Mouse (Mus musculus) embryonic facial prominence, embryonic 15.5 days (tissue): ENCODE results near the gene Nicn1. TPM values are rescaled to one million over a fixed set of nuclear protein-coding genes. Genes with fewer than 3 reads are reported as not detected.
"Not testable (repeated sequence)": the region's sequence is repeated elsewhere in the genome, so short reads cannot be mapped to it uniquely, and the experiment has no call there.

Source experiments
- ATAC-seq: fragments of 200-750 bp; cut with Nextera tagmentation; 2 replicates; pipeline ENCODE4 v1.8.0; 2017; ENCODE audit warnings: low read depth, moderate TSS enrichment; ENCODE audit not compliant: insufficient number of reproducible peaks, low FRiP score, low TSS enrichment
- H3K27ac ChIP-seq: fragments of 300-500 bp; sonication (generic); replicated peaks from 2 replicates; pipeline ENCODE4 v1.5.1; 2015; ENCODE audit warnings: mild to moderate bottlenecking, inconsistent platforms
- H3K27me3 ChIP-seq: fragments of 300-500 bp; sonication (generic); 2 replicates; pipeline ENCODE4 v1.6.1; 2015; ENCODE audit warnings: inconsistent platforms
- H3K36me3 ChIP-seq: fragments of 300-500 bp; sonication (generic); 2 replicates; pipeline ENCODE4 v1.6.1; 2015; ENCODE audit warnings: mild to moderate bottlenecking, inconsistent platforms
- H3K4me1 ChIP-seq: fragments of 300-500 bp; sonication (generic); 2 replicates; pipeline ENCODE4 v1.6.1; 2015; ENCODE audit warnings: inconsistent platforms
- H3K4me2 ChIP-seq: fragments of 300-500 bp; sonication (generic); replicated peaks from 2 replicates; pipeline ENCODE4 v1.6.1; 2015; ENCODE audit warnings: mild to moderate bottlenecking, inconsistent platforms
- H3K4me3 ChIP-seq: fragments of 300-500 bp; sonication (generic); replicated peaks from 2 replicates; pipeline ENCODE4 v1.5.1; 2015; ENCODE audit warnings: mild to moderate bottlenecking, inconsistent platforms
- H3K9ac ChIP-seq: fragments of 300-500 bp; sonication (generic); 2 replicates; pipeline ENCODE4 v1.6.1; 2015; ENCODE audit warnings: inconsistent platforms
- H3K9me3 ChIP-seq: fragments of 300-500 bp; sonication (generic); replicated peaks from 2 replicates; pipeline ENCODE4 v1.6.1; 2016; ENCODE audit warnings: inconsistent platforms
- WGBS: fragments of 180-500 bp; shearing (Covaris S2); methylation state at CpG from one replicate; pipeline ENCODE4 v1.1.7; 2015; 5-methylcytosine and 5-hydroxymethylcytosine counted together
- polyA plus RNA-seq: library from polyadenylated mRNA; unstranded; fragments of >200 nt; fragmentation: Nextera tagmentation; extraction: Ambion mirVana; gene quantifications from 2 replicates; pipeline ENCODE4 v1.2.1, GENCODE M21; 2015

The Nicn1 gene
- polyA plus RNA-seq, 1 experiment from 2014 or later = 41.7 TPM

DNA sequence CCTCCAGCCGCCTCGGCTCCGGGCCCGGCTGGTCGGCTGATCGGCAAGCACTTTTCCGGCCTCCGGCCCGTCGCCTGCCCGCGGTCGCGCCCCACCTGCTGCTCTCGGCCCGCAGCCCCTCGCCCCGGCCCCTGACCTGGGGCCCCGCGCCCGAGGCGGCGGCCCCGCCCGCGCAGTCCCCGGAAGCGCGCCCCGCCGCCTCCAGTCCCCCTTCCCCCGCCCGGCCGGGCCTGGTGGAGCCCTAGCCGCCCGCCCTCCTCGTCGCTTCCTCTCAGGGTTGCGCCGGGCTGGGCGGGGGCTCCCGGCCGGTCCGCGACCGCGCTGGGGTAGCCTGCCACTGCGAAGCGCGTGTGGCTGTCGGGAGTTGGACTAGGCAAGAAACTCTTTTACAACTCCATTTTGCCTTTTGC, 16.3 kb downstream of the Nicn1 start:
- no peaks in the 10 kb centered on the region for H3K27me3 ChIP-seq
- under 1% methylated on average over 50 of the region's 51 CpGs for WGBS
- H3K36me3 ChIP-seq = peaks cover 18% of the 10 kb centered on the region
- H3K9me3 ChIP-seq = no peaks in the 10 kb centered on the region
- H3K4me2 ChIP-seq = peak overlapping the region; percentile 72
- peak; percentile 84 for ATAC-seq
- H3K4me3 ChIP-seq = peak overlapping the region; percentile 96
- H3K27ac ChIP-seq = peak overlapping the region; percentile 100
- peak overlapping the region; percentile 97 for H3K9ac ChIP-seq
- H3K4me1 ChIP-seq = peaks cover 35% of the 10 kb centered on the region

DNA sequence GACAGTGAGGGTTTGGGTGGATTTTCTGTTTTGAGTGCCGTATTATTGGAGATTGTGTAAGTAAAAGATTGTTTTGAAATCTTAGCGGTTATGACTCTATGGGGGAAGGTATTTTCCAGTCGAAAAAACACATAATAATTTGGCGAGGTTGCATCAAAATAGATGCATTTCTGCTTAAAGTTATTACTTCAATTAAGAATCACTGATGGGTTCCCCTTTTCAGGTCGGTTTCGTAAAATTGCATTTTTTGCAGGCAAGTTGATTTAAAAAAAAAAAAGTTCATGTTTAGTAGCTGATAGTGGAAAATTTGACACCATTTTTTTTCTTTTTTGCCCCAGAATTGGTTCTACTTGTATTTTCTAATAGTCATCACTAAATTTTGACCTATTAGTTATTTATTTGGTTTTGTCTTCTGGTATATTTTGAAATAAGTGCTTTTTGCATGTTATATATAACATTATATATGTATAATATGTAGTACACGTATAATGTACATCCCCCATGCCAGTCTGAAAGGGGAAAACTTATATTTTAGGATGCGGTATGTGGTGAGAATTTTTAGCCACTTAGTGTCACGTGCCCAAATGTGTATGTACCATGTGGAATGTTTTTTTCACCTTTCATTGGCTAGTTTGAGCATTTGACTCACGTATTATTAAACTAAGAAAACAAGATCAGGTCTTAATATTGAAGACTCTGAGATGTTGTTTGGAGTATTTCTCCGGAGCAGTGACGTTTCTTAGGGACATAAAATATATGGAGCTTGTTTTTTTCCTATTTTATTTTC, 17.0 kb downstream of the Nicn1 start:
- H3K4me3 ChIP-seq = peak overlapping the region; percentile 96
- H3K4me1 ChIP-seq = peaks cover 40% of the 10 kb centered on the region
- peaks cover 16% of the 10 kb centered on the region for H3K36me3 ChIP-seq
- peak overlapping the region; percentile 100 for H3K27ac ChIP-seq
- 11% methylated on average over 12 of the region's 12 CpGs for WGBS
- H3K9me3 ChIP-seq = no peaks in the 10 kb centered on the region
- no peaks in the 10 kb centered on the region for H3K27me3 ChIP-seq
- H3K9ac ChIP-seq = peak overlapping the region; percentile 97
- H3K4me2 ChIP-seq = peak overlapping the region; percentile 72
- ATAC-seq = no peak

- 46% methylated on average over 2 of the region's 2 CpGs for WGBS
- Histone ChIP-seq H3K27me3 (no peaks in the 10 kb centered on the region), H3K4me2 (peak overlapping the region; percentile 72), H3K27ac (no peak overlapping the region), H3K36me3 (peaks cover 7% of the 10 kb centered on the region), H3K9ac (peak overlapping the region; percentile 6; the same call in 1 of the 2 replicates), H3K4me3 (peak overlapping the region; percentile 96), H3K4me1 (peaks cover 40% of the 10 kb centered on the region), H3K9me3 (no peaks in the 10 kb centered on the region)
- ATAC-seq = no peak
Observed at GRCm38 (mm10) chr9:108308141-108308540, 17.9 kb downstream of the Nicn1 start.

DNA sequence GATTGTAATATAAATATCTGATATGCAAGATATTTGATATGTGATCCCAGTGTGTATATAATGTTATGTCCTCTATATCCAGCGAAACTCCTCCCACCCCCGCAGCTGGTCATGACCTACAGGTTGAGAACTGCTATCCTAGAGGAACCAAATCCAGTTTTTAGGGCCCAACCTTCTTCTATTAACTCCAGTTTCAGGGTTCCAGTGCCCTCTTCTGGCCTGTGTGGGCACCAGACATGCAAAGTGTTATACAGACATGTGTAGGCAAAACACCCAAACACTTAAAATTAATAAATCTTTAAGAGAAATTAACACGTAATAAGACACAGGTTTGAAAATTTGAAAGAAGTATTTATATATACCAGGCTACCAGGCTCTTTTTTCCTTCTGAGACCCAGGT, 27.3 kb downstream of the Nicn1 start:
- Histone ChIP-seq H3K4me1 (no peaks in the 10 kb centered on the region), H3K4me3 (no peak overlapping the region), H3K36me3 (peaks cover 15% of the 10 kb centered on the region), H3K9me3 (no peaks in the 10 kb centered on the region), H3K27me3 (no peaks in the 10 kb centered on the region), H3K27ac (no peak overlapping the region), H3K4me2 (no peak overlapping the region), H3K9ac (no peak overlapping the region)
- ATAC-seq = no peak
- 94% methylated on average over 3 of the region's 3 CpGs for WGBS

DNA sequence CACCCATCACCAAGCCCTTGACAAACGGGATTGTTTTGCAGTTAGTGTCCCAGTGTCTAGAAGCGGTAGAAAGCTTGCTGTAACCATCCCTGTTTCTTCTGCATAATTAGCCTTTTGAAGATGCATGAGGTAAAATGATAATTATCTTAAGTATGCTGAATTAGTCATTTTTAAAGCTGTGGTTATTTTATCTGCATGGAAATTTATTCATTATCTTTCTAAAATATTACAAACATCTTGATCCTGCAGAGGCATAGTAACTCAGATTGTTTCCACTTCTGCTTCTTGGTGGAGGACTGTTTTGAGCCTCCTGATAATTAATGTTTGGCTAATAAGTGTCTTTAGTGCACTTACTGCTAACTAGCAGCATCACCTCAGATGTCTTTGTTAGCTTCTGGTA, 28.2 kb downstream of the Nicn1 start:
- Histone ChIP-seq H3K9me3 (no peaks in the 10 kb centered on the region), H3K9ac (no peak overlapping the region), H3K27ac (no peak overlapping the region), H3K4me3 (no peak overlapping the region), H3K4me2 (no peak overlapping the region), H3K36me3 (peaks cover 15% of the 10 kb centered on the region), H3K27me3 (no peaks in the 10 kb centered on the region), H3K4me1 (no peaks in the 10 kb centered on the region)
- no peak for ATAC-seq
- WGBS = 68% methylated on average over 2 of the region's 2 CpGs

- not testable (repeated sequence) for H3K4me2 ChIP-seq, H3K27ac ChIP-seq, H3K4me1 ChIP-seq, H3K9ac ChIP-seq, H3K27me3 ChIP-seq, ATAC-seq, H3K9me3 ChIP-seq, H3K36me3 ChIP-seq, H3K4me3 ChIP-seq
- WGBS = 81% methylated on average over 7 of the region's 7 CpGs
Observed at GRCm38 (mm10) chr9:108322054-108322453, 31.8 kb downstream of the Nicn1 start.

DNA sequence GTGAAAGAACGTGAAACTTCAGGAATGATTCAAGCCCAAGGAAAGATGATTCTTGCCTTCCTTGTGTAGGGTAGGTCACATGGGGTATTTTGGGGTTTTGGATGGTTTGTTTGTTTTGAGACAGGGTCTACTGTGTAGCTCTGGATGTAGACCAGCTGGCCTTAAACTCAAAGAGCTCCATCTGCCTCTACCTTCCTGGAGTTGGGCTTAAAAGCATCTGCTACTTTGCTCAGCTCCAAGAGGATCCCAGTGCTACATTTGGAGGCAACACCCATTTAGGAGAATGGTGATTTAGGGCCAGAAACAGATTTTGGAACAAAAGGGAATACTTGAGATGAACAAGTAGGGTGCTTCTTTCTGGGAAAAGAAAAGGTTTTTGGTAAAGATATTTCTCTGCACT, 34.6 kb downstream of the Nicn1 start:
- 92% methylated on average over 1 of the region's 1 CpGs for WGBS
- Histone ChIP-seq H3K4me1 (no peaks in the 10 kb centered on the region), H3K9me3 (no peaks in the 10 kb centered on the region), H3K4me3 (no peak overlapping the region), H3K27me3 (no peaks in the 10 kb centered on the region), H3K9ac (no peak overlapping the region), H3K36me3 (peaks cover 29% of the 10 kb centered on the region), H3K27ac (no peak overlapping the region), H3K4me2 (no peak overlapping the region)
- no peak for ATAC-seq

DNA sequence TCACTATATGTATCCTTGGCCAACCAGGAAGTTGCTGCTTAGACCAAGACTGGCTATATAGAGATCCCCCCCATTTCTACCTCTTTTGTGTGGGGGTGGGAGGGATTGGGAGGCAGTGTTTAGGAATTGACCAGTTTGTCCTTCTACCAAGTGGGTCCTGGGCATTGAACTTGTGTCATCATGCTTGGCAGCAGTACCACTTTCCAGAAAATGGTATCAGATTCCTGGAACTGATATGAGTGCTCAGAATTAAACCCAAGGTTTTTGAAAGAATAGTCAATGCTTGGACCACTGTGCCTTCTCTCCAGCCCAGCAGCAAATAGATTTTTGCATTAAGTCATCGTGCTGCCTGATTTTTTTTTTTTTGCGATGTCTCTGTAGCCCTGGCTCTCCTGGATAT, 35.6 kb downstream of the Nicn1 start:
- H3K4me2 ChIP-seq = no peak overlapping the region
- WGBS = 93% methylated on average over 2 of the region's 2 CpGs
- no peak overlapping the region for H3K27ac ChIP-seq
- peaks cover 34% of the 10 kb centered on the region for H3K36me3 ChIP-seq
- H3K27me3 ChIP-seq = no peaks in the 10 kb centered on the region
- no peak overlapping the region for H3K9ac ChIP-seq
- no peaks in the 10 kb centered on the region for H3K4me1 ChIP-seq
- H3K4me3 ChIP-seq = no peak overlapping the region
- H3K9me3 ChIP-seq = no peaks in the 10 kb centered on the region
- no peak for ATAC-seq

DNA sequence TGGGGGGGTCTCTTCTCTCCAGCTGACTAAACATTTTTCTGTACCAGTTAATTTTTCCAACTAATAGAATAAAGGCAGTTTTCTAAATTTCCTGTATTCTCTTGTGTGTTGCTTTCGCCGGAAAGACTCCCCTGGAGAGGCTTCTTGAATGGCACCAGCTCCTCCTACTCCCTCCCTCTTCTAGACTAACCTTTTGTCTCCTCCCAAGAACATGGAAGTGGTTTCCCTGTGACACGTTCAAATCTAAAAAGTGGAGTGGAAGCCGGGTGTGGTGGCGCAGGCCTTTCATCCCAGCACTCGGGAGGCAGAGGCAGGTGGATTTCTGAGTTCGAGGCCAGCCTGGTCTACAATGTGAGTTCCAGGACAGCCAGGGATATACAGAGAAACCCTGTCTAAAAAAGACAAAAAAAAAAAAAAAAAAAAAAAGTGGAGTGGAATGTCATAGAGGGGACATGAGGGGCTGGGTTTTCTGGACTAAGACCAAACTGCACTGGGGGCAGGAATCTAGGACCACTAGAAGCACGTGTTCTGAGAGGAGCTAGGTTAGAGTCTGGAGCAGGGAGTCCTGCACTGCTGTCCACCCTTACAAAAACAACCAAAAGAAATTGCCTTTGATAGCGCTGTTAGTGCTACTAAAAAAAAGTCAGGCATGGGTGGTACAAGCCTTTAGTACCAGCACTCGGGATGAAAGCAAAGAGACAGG, 47.8 kb downstream of the Nicn1 start:
- H3K9me3 ChIP-seq = no peaks in the 10 kb centered on the region
- peak overlapping the region; percentile 71; the same call in 1 of the 2 replicates for H3K4me3 ChIP-seq

GRCm38 (mm10) chr9:108338551-108338885, 48.3 kb downstream of the Nicn1 start:
- Histone ChIP-seq H3K4me2 (peak overlapping the region; percentile 77), H3K27ac (peak overlapping the region; percentile 98), H3K36me3 (peaks cover 31% of the 10 kb centered on the region), H3K4me3 (peak overlapping the region; percentile 71), H3K27me3 (no peaks in the 10 kb centered on the region), H3K9me3 (no peaks in the 10 kb centered on the region), H3K9ac (0 out of 2 replicates have a peak overlapping the region, but pooled peaks have one; percentile 80), H3K4me1 (peaks cover 36% of the 10 kb centered on the region)
- ATAC-seq = no peak
- WGBS = 17% methylated on average over 6 of the region's 6 CpGs

More for the DNA sequence above, 47.8 kb downstream of the Nicn1 start:
- no peaks in the 10 kb centered on the region for H3K27me3 ChIP-seq
- no peak for ATAC-seq
- peak overlapping the region; percentile 98 for H3K27ac ChIP-seq
- no peak overlapping the region for H3K9ac ChIP-seq
- H3K4me1 ChIP-seq = peaks cover 36% of the 10 kb centered on the region
- peak overlapping the region; percentile 77 for H3K4me2 ChIP-seq
- 61% methylated on average over 10 of the region's 10 CpGs for WGBS
- H3K36me3 ChIP-seq = peaks cover 36% of the 10 kb centered on the region

DNA sequence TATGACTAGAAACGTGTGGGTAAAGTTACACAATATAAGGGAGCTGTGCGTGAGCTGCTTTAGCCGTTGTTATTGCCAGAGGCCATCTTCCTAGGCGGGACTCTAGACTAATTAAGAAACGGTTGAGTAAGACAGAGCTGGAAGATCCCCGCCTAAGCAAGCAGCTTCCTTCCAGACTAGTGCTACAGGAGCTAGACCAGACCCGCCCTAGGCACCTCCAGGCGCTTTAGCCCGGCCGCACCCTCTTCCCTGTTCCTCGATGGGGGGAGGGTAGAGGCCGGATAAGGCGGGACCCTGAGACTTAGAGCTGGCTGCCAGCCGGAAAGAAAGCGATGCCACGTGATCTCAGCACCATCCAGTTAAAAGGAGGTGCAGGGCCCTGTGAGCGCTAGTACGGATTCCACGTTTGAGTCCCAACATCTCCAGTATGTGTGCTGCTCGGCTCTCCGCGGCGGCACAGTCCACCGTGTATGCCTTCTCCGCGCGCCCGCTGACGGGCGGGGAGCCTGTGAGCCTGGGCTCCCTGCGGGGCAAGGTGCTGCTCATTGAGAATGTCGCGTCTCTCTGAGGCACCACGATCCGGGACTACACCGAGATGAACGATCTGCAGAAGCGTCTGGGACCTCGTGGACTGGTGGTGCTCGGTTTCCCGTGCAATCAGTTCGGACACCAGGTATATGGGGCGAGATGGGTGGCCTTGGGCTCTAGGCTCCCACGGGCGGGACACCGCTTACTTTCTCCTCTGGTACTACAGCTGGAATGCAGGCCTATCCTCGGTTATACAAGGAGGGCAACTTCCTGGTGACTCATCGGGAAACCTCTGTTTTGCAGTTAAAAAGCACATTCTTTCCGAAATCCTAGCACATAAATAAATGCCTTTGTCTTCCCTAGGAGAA, 48.9 kb downstream of the Nicn1 start, which contains the start of gene Gpx1:
Gene Gpx1, plus strand, starts transcription at position 18 of the 896 bp plus-strand sequence.
- Histone ChIP-seq H3K27me3 (no peaks in the 10 kb centered on the region), H3K9ac (peak within 1 kb of the TSS; percentile 80), H3K36me3 (peaks cover 25% of the 10 kb centered on the region), H3K4me3 (peak within 1 kb of the TSS; percentile 71), H3K27ac (peak within 1 kb of the TSS; percentile 98), H3K4me2 (peak within 1 kb of the TSS; percentile 77), H3K9me3 (no peaks in the 10 kb centered on the region), H3K4me1 (peaks cover 36% of the 10 kb centered on the region)
- ATAC-seq = peak; percentile 94
- WGBS = under 1% methylated on average over 49 of the region's 49 CpGs
